Mouse (Mus musculus) adrenal gland, postnatal 4 days (tissue): ENCODE measurements at regions not wholly inside any gene's neighbourhood (a gene's known extent, or its start where the extent isn't known, plus 50 kb on each side); places are given as distances from the start of the nearest gene placed in this dataset.

Source experiments
- DNase-seq, 2 experiments: peaks; one replicate each; pipeline ENCODE4 v3.0.0; 2021 to 2022; ENCODE audit warnings: low spot score in 2 of 2, mixed read lengths in 2 of 2

DNA sequence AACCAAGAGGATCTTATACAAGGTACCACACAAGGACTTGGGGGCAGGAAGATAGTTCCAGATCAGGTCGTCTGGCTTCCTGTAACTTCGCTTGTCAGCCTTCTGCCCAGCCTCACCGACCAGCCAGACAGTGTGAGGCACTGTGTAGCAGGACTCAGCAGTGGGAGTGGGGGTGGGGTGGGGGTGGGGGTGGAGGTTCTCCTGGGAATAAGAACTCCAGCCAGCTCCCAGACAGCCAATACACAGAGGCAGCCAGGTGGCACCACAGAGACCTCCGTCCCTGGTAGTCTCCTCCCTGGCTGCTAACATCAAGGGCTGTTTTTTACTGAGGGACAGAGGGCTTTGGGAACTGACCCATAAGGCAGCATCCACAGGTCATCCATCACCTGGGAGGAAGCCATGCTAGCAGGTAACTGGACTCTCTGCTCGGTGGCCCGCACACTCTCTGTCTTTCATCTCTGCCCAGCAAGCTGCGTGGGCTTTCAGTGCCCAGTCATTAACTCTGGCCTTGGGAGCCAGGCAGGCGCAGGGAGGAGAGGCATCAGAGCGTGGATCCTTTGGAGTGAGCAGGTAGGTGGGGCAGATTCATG, 60.3 kb upstream of the Wnt4 start:
- no peak for DNase-seq

GRCm38 (mm10) chr4:137214573-137214972, 62.7 kb upstream of the Wnt4 start:
- no peak for DNase-seq

DNA sequence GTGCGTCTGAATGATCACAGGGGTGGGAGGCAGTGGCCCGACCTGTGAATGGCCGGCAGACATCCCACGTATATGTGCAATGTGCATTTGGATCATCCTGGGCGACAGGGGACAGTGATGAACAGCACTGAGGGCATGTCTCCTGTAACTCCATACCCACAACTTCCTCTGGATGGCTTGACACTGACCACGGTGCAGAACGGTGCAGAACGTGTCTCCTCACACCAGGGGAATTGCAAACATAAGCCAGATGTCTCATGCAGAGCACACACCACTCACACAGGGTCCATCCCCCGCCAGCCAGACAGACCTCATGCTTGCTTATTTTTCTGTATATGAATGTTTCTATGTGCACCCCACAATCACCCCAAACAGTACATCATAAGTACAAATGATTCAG, 64.4 kb upstream of the Wnt4 start:
- no peak for DNase-seq

- DNase-seq = no peak
Observed at GRCm38 (mm10) chr4:137212106-137212505, 65.2 kb upstream of the Wnt4 start.

GRCm38 (mm10) chr4:137211288-137211687, 66.0 kb upstream of the Wnt4 start:
- no peak for DNase-seq

DNA sequence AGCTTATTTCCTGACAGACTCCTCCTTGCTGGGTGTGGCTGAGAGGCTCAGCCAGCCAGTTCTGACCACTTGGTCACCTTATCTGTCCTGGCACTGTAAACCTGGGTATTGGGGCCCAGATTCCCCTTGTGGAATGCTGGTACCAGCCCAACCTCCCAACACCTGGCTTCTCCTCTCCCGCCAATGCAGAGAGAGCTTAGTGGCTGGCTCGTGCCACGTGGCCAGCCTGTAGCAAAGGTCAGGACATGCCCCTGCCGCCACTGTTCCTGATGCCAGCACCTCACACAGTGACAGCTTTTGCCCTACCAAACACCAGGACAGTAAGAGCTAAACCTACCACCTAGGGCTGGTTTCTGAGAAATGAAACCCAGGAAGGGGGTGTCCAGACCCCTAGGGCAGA, 66.8 kb upstream of the Wnt4 start:
- no peak for DNase-seq

GRCm38 (mm10) chr4:137200968-137201367, 76.3 kb upstream of the Wnt4 start:
- no peak for DNase-seq

- no peak for DNase-seq
Observed at GRCm38 (mm10) chr4:137200426-137200825, 76.9 kb upstream of the Wnt4 start.

DNA sequence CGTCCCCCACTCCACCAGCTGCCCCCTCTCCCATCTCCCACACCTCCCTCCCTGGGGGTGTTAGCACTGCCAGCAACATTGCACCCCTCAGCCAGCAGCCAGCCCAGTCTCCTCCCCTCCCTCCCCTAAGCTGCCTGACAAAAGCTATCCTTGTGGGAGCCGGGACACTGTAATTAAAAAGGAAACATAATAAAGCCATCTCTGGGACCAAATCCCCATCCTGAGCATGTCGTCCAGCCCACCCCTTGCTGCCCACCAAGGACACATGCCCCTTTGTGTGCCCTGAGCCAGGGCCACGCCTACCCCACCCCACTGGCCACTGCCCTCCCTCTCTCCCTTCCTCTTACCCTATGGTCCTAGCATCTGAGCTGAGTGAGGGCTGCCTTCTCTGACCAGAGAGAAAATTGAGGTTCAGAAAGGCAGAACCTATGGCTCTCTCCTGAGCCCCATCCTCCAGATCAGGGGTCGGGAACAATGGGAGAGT, 80.8 kb upstream of the Wnt4 start:
- DNase-seq = no peak

- no peak for DNase-seq
Observed at GRCm38 (mm10) chr4:137194106-137194505, 83.2 kb upstream of the Wnt4 start.

GRCm38 (mm10) chr4:137190625-137191024, 86.7 kb upstream of the Wnt4 start:
- no peak for DNase-seq

- DNase-seq = no peak
Observed at GRCm38 (mm10) chr4:137189801-137190200, 87.5 kb upstream of the Wnt4 start.

- no peak for DNase-seq
Observed at GRCm38 (mm10) chr4:137189058-137189457, 88.2 kb upstream of the Wnt4 start.

- no peak for DNase-seq
Observed at GRCm38 (mm10) chr4:137187592-137187991, 89.7 kb upstream of the Wnt4 start.

DNA sequence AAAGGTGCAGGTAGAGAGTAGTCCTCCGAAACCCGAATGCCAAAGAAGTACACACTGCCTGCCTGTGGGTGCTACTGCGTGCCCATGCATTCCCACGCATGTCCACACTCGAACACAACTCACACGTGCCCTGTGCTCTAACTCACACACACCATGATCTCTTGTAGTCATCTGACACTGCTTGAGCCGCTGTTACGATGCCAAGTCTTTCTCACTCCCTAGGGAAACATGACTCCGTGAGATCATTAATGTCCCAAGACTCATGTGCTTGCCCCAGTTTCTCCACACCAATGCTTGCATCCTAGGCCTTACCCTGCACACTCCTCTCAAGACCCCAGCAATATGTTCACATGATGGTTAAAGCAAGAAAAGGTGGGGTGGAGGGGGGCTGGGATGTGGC, 90.2 kb upstream of the Wnt4 start:
- DNase-seq = no peak

DNA sequence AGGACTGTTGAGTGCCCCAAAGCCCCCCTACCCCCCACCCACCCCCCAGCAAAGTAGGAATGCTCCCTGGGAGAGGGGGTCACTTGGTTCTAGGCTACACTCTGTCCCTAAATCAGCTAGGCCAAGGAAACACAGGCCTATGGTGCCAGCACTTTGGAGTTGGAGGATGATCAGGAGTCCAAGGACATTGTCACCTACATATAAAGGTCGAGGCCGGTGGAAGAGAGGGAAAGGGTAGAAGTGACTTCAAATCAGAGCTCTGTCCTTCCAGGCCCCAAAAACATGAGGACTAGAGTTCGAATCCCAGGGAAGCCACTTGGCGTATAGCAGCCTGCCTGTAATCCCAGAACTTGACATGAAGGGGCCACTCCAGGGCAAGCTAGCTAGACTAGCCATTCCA, 92.3 kb upstream of the Wnt4 start:
- DNase-seq = no peak

DNA sequence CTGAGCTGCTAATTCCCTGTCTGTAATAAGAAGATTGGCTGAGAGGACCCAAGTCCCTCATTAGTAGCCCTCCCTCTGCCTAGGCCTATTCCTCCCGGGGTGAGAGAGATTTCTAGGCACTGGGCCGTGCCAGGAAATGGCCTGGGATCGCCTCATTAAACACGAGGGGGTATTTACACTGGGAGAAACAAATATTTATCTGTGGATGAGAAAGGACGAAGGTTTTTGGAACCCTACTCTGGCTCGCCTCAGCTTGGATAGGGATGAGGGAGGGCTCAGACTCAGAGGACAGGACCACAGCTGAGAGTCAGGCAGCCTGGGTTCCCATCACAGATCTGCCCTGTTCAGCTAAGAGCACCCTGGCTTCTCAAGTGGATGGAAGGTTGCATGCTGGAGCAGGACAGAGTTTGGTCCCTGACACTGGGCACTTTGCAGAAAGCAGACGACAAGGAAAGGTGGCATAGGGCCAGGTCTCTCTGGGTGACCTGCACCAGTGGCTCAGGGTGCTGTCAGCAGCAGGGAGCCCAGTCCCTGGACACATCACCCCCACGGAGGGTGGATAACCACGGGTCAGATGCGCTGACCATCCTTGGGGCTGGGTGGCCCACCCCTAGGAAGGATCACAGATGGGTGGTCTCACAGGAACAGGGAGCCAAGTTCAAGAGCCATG, 94.0 kb upstream of the Wnt4 start:
- no peak for DNase-seq

DNA sequence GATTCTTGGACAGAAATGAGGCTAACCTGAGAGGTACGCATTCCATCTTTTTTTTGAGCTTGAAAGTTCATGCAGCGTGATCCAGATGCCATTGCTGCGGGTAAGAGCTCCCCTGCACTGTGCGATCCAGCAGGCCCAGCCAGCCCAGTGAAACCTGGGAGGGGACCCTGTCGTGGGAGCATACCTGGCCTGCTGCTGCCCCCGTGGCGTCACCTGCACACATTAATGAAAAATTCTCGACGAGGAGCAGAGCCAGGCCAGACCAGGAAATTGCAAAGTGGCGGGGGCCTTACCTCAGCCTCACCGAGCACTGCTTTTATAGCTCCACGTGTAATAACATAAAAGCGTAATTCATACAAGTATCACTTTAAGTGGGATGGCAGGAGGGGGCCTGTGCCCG, 94.7 kb upstream of the Wnt4 start:
- no peak for DNase-seq

GRCm38 (mm10) chr4:137181252-137181651, 96.0 kb upstream of the Wnt4 start:
- DNase-seq = no peak

DNA sequence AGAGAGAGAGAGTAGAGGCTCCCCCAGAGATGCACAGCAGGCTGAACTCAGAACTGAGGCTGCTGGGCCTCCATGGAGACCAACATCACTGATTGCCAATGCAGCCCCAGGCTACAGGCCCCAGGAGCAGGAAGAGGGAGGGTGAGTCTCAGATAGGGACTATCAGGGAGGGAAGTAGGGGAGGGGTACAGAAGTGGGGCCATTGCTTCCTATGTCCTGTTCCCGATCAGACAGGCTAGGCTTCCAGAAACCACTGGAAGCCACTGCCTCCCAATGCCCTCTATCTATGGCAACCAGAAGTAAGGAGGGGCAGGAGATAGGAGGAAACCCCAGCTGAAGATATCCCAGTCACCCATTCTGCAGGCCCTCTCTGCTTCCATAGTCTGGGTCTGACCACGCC, 97.2 kb upstream of the Wnt4 start:
- no peak for DNase-seq

DNA sequence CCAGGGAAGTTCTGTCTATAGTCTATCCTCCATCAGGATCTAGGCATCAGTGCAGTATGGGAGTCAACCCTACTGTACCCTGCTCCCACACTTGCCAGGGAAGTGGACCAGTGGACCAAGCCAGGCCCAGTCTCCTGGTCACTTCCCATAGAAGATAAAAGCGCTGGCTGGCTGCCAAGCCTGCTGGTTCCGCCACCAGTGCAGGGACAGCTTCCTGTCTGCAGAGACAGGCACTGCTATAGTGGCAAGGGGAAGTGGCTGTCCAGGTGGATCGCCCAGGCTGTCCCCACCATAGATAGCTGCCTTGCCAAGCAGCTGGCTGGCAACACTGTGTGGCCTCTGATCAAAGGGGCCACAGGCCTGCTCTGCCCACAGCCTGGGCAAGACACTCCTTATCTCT, 98.5 kb upstream of the Wnt4 start:
- peak in 1 of 2 experiments; percentile 36 for DNase-seq

GRCm38 (mm10) chr4:137164933-137165332, 112.4 kb upstream of the Wnt4 start:
- no peak for DNase-seq

DNA sequence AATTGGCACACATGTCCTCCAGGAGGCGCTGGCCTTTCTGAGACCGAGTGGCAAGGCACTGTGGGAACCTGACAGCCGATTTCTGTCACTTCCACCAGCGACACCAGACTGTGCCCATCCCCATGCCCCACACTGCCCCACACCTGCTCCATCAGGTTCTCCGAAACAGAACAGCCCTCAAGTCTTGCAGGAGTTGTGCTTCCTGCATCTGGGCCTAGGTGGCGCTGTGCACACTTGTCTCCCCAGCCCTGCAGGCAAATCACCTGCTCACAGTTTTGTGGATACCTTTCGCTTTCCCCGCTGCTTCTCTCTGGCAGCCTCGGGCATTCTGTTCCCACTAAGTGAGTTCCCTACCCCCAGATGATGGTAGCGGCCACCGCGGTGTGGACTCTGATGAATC, 112.9 kb upstream of the Wnt4 start:
- peak; percentile 50 to 66 for DNase-seq
